Mouse (Mus musculus): ENCODE data around the gene Terb2. TPM values are rescaled to one million over a fixed set of nuclear protein-coding genes. Genes with fewer than 3 reads are reported as not detected.

Terb2 gene
- total and polyA plus RNA-seq, 3 experiments = not detected

GRCm38 (mm10) chr2:122164293-122164692 lies 21.8 kb upstream of the Terb2 start:
- DNase-seq (ENCODE audit: low read depth, low spot score) = no peak
- H3K4me1 ChIP-seq (ENCODE audit: control insufficient read depth in 1 of 2, insufficient read depth in 2 of 2, low read length in 2 of 2) = no peaks in the 10 kb centered on the region
- H3K36me3 ChIP-seq (ENCODE audit: control insufficient read depth in 1 of 2, insufficient read depth in 2 of 2, low read length in 2 of 2) = no peaks in the 10 kb centered on the region; a peak in 1 of 4 replicates
- H3K4me3 ChIP-seq (ENCODE audit: control insufficient read depth in 1 of 2, insufficient read depth in 1 of 2, low read depth in 2 of 2, low read length in 2 of 2) = no peak overlapping the region
- no peaks in the 10 kb centered on the region for H3K9me3 ChIP-seq (replicated peaks; ENCODE audit: insufficient read depth, low read length)
- TF ChIP-seq RAD21 (IDR thresholded peaks at IDR 0.05; ENCODE audit: low read depth, low read length) (no peak), ZKSCAN1 (IDR thresholded peaks at IDR 0.05; ENCODE audit: low read depth, low read length) (no peak), EP300 (IDR thresholded peaks at IDR 0.05; ENCODE audit: low read depth in 1 of 2, low read length in 2 of 2) (no peak), MYC (IDR thresholded peaks at IDR 0.05; ENCODE audit: low read depth, low read length) (no peak), BHLHE40 (IDR thresholded peaks at IDR 0.05; ENCODE audit: borderline replicate concordance, low read depth, low read length) (no peak), GATA1 (IDR thresholded peaks at IDR 0.05; ENCODE audit: low read depth, low read length) (no peak), HCFC1 (IDR thresholded peaks at IDR 0.05; ENCODE audit: low read depth, low read length) (no peak), ZNF384 (IDR thresholded peaks at IDR 0.05; ENCODE audit: low read depth, low read length) (no peak), UBTF (IDR thresholded peaks at IDR 0.05; ENCODE audit: borderline replicate concordance, insufficient read depth, low read depth, low read length) (no peak), USF1 (IDR thresholded peaks at IDR 0.05; ENCODE audit: low read depth, low read length) (no peak), SIN3A (IDR thresholded peaks at IDR 0.05; ENCODE audit: low read length) (no peak), ZC3H11A (IDR thresholded peaks at IDR 0.05; ENCODE audit: low read depth, low read length) (no peak), SMC3 (IDR thresholded peaks at IDR 0.05; ENCODE audit: low read depth, low read length) (no peak), NELFE (IDR thresholded peaks at IDR 0.05; ENCODE audit: low read depth, low read length) (no peak)
- no peaks in the 10 kb centered on the region for H3K79me2 ChIP-seq (ENCODE audit: control insufficient read depth, insufficient read depth, low read length, poor library complexity)
- H3K27me3 ChIP-seq (ENCODE audit: control insufficient read depth in 1 of 2, insufficient read depth in 2 of 2, low read length in 2 of 2) = no peaks in the 10 kb centered on the region
- H3K27ac ChIP-seq (ENCODE audit: control insufficient read depth, low read depth, low read length) = no peak overlapping the region
- no peak overlapping the region for H3K9ac ChIP-seq (ENCODE audit: control insufficient read depth, low read depth, low read length, poor library complexity, severe bottlenecking)

- Histone ChIP-seq H3K9me3 (replicated peaks; ENCODE audit: insufficient read depth, low read length) (no peaks in the 10 kb centered on the region), H3K79me2 (ENCODE audit: control insufficient read depth, insufficient read depth, low read length, poor library complexity) (no peaks in the 10 kb centered on the region), H3K9ac (ENCODE audit: control insufficient read depth, low read depth, low read length, poor library complexity, severe bottlenecking) (no peak overlapping the region), H3K36me3 (ENCODE audit: control insufficient read depth in 1 of 2, insufficient read depth in 2 of 2, low read length in 2 of 2) (peaks cover 0 to 13% of the 10 kb centered on the region in 2 experiments; a peak in 2 of 4 replicates), H3K4me3 (ENCODE audit: control insufficient read depth in 1 of 2, insufficient read depth in 1 of 2, low read depth in 2 of 2, low read length in 2 of 2) (no peak overlapping the region), H3K4me1 (ENCODE audit: control insufficient read depth in 1 of 2, insufficient read depth in 2 of 2, low read length in 2 of 2) (peaks cover 8% of the 10 kb centered on the region in 2 experiments; a peak in 3 of 4 replicates), H3K27ac (ENCODE audit: control insufficient read depth, low read depth, low read length) (no peak overlapping the region), H3K27me3 (ENCODE audit: control insufficient read depth in 1 of 2, insufficient read depth in 2 of 2, low read length in 2 of 2) (no peaks in the 10 kb centered on the region; a peak in 3 of 4 replicates)
- peak; percentile 46; the same call in 1 of the 2 replicates for TF ChIP-seq GATA1 (IDR thresholded peaks at IDR 0.05; ENCODE audit: low read depth, low read length)
- TF ChIP-seq MAX (IDR thresholded peaks at IDR 0.05; ENCODE audit: low read length) = peak; percentile 92
- no peak for TF ChIP-seq KAT2A (conservative IDR thresholded peaks at IDR 0.05; ENCODE audit: low read depth, low read length)
- peak; percentile 44; the same call in 1 of the 2 replicates for TF ChIP-seq MXI1 (IDR thresholded peaks at IDR 0.05; ENCODE audit: low read depth, low read length)
- TF ChIP-seq USF2 (IDR thresholded peaks at IDR 0.05; ENCODE audit: borderline replicate concordance in 1 of 2, insufficient read depth in 1 of 2, low read depth in 1 of 2, low read length in 2 of 2) = no peak
- no peak for TF ChIP-seq POLR2AphosphoS2 (IDR thresholded peaks at IDR 0.05; ENCODE audit: low read length)
- peak; percentile 81 for TF ChIP-seq USF1 (IDR thresholded peaks at IDR 0.05; ENCODE audit: low read depth, low read length)
- no peak for TF ChIP-seq UBTF (IDR thresholded peaks at IDR 0.05; ENCODE audit: borderline replicate concordance, insufficient read depth, low read depth, low read length)
- TF ChIP-seq MYC (IDR thresholded peaks at IDR 0.05; ENCODE audit: low read depth, low read length) = peak; percentile 26; the same call in 1 of the 2 replicates
- DNase-seq (ENCODE audit: low read depth, low spot score) = no peak
These were observed 14.8 kb upstream of the Terb2 start for GRCm38 (mm10) chr2:122171292-122171691.

Data from MEL (cell line).